22 mouse cellular contexts compared by ENCODE assay signal in the genomic region with DNA sequence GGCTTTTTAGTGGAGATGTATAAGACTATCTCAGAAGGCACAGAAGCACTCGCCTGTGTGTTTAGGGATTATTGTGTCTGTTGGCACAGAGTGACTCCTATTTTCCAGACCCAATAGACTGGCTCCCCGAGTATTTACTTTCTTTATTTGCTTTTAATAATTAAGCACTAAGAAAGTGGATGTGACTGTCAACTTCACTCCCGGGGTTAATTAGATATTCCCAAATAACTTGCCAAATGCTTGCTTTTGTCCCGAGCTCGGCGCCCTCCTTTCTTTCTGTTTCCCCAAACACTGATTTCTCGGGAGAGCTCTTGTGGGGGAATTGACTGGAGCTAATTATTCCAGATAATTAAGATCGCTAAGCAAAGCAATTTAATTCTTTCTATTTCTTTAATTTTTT.
A peak's percentile ranks its signal among the peaks of the same experiment; 100 is the strongest.
DNase-seq lines count a peak whose midpoint lies in the region; ATAC-seq and TF ChIP-seq lines count a peak whose summit lies in the region.
"Had no signal": no experiment of that assay in that cellular context is flagged by ENCODE, and none has a peak within 500 bp of the region (broad histone marks: within the 10 kb centered on the region; RNA-seq: fewer than 3 reads in every experiment).

No protein-coding gene starts in this region.

- WGBS in forebrain, embryonic 16.5 days, result 7% methylated on average over 8 of the region's 8 CpGs
- WGBS in forebrain, embryonic 10.5 days, result 36% methylated on average over 8 of the region's 8 CpGs
- WGBS in midbrain, embryonic 11.5 days, result 56% methylated on average over 8 of the region's 8 CpGs
- WGBS in midbrain, embryonic 13.5 days, result 44% methylated on average over 8 of the region's 8 CpGs
- WGBS in neural tube, embryonic 14.5 days, result 35% methylated on average over 8 of the region's 8 CpGs

- no peak overlapping the region for H3K9ac ChIP-seq in forebrain, embryonic 16.5 days (replicated peaks; ENCODE audit: low read depth, low read length)
- H3K9ac ChIP-seq in midbrain, embryonic 11.5 days (ENCODE audit: low read length), result no peak overlapping the region
- no peak overlapping the region for H3K9ac ChIP-seq in midbrain, embryonic 13.5 days (replicated peaks)
- H3K9ac ChIP-seq in neural tube, embryonic 14.5 days (replicated peaks; ENCODE audit: low read depth, low read length), result no peak overlapping the region
- H3K9ac ChIP-seq: embryonic facial prominence, embryonic 13.5 days; forebrain, postnatal 0 days; hindbrain, embryonic 13.5 days; intestine, embryonic 15.5 days had no signal

- no peaks in the 10 kb centered on the region for H3K36me3 ChIP-seq in forebrain, embryonic 16.5 days (ENCODE audit: control insufficient read depth, insufficient read depth)
- no peaks in the 10 kb centered on the region for H3K36me3 ChIP-seq in forebrain, embryonic 10.5 days (replicated peaks)
- H3K36me3 ChIP-seq in midbrain, embryonic 11.5 days (ENCODE audit: control insufficient read depth, insufficient read depth, low read length), result no peaks in the 10 kb centered on the region
- H3K36me3 ChIP-seq in midbrain, embryonic 13.5 days, result no peaks in the 10 kb centered on the region
- no peaks in the 10 kb centered on the region for H3K36me3 ChIP-seq in neural tube, embryonic 14.5 days (ENCODE audit: control insufficient read depth, insufficient read depth, low read length)
- H3K36me3 ChIP-seq: embryonic facial prominence, embryonic 13.5 days; hindbrain, embryonic 13.5 days; intestine, embryonic 15.5 days had no signal

- TF ChIP-seq POLR2A in brain, embryonic 14.5 days (IDR thresholded peaks at IDR 0.05; ENCODE audit: borderline replicate concordance, extremely low read depth, insufficient read depth, insufficient read length, poor library complexity, severe bottlenecking), result no peak

- no peak overlapping the region for H3K4me2 ChIP-seq in forebrain, embryonic 16.5 days (ENCODE audit: low read length)
- H3K4me2 ChIP-seq in midbrain, embryonic 11.5 days, result no peak overlapping the region
- H3K4me2 ChIP-seq in midbrain, embryonic 13.5 days (replicated peaks), result no peak overlapping the region
- H3K4me2 ChIP-seq in neural tube, embryonic 14.5 days (ENCODE audit: low read depth, low read length), result no peak overlapping the region
- H3K4me2 ChIP-seq: embryonic facial prominence, embryonic 13.5 days; heart, embryonic 11.5 days; hindbrain, embryonic 13.5 days; intestine, embryonic 15.5 days had no signal

- 0 out of 2 replicates have a peak, but pooled peaks have one; percentile 41 for ATAC-seq in forebrain, embryonic 16.5 days
- peak; percentile 58; the same call in 1 of the 2 replicates for ATAC-seq in midbrain, embryonic 11.5 days (ENCODE audit: low FRiP score)
- no peak; the same call in 1 of the 2 replicates for ATAC-seq in midbrain, embryonic 13.5 days
- ATAC-seq in neural tube, embryonic 14.5 days (ENCODE audit: low read depth), result no peak
- ATAC-seq: CD4-positive, CD25-positive, alpha-beta regulatory T cell, adult 4 months; forebrain, postnatal 0 days; intestine, embryonic 15.5 days had no signal

- no peak overlapping the region for H3K4me3 ChIP-seq in forebrain, embryonic 16.5 days (replicated peaks; ENCODE audit: low read length)
- H3K4me3 ChIP-seq in forebrain, embryonic 10.5 days, result no peak overlapping the region
- H3K4me3 ChIP-seq in midbrain, embryonic 11.5 days (ENCODE audit: low read depth, low read length), result no peak overlapping the region
- H3K4me3 ChIP-seq in midbrain, embryonic 13.5 days (replicated peaks), result no peak overlapping the region
- H3K4me3 ChIP-seq in neural tube, embryonic 14.5 days (ENCODE audit: low read depth, low read length), result no peak overlapping the region
- H3K4me3 ChIP-seq: embryonic facial prominence, embryonic 13.5 days; gastrocnemius, adult 2 months; hindbrain, embryonic 13.5 days; intestine, embryonic 15.5 days had no signal

- H3K4me1 ChIP-seq in forebrain, embryonic 16.5 days (replicated peaks; ENCODE audit: control insufficient read depth, insufficient read depth, low read length), result peaks cover 19% of the 10 kb centered on the region
- peaks cover 28% of the 10 kb centered on the region for H3K4me1 ChIP-seq in forebrain, embryonic 10.5 days
- peaks cover 11% of the 10 kb centered on the region for H3K4me1 ChIP-seq in midbrain, embryonic 11.5 days (ENCODE audit: control insufficient read depth, insufficient read depth, low read length)
- peaks cover 27% of the 10 kb centered on the region for H3K4me1 ChIP-seq in midbrain, embryonic 13.5 days (replicated peaks)
- peaks cover 24% of the 10 kb centered on the region for H3K4me1 ChIP-seq in neural tube, embryonic 14.5 days (ENCODE audit: control insufficient read depth, insufficient read depth, low read length)

- no peak for DNase-seq in forebrain, embryonic 10.5 days (ENCODE audit: extremely low spot score, low spot score)
- DNase-seq in midbrain, embryonic 11.5 days (ENCODE audit: low spot score, missing footprints), result no peak
- DNase-seq in brain, embryonic 14.5 days (ENCODE audit: low read depth), result peak; percentile 84
- no peak for DNase-seq in adrenal gland, adult 18-20 months (ENCODE audit: low spot score in 2 of 2)
- no peak for DNase-seq in left cerebral cortex, adult 18-20 months (ENCODE audit: low spot score in 2 of 2)
- DNase-seq: adrenal gland, adult 8-10 months; adrenal gland, postnatal 25 days; cerebellum, adult 2 months; cerebellum, adult 9-11 months; cerebellum, postnatal 25 days; forebrain, postnatal 0 days; gastrocnemius, adult 2 months; gastrocnemius, postnatal 14 days; heart, adult 11 months had no signal

- H3K27me3 ChIP-seq in forebrain, embryonic 16.5 days (replicated peaks; ENCODE audit: control insufficient read depth, insufficient read depth, low read length), result peaks cover 17% of the 10 kb centered on the region
- peaks cover 66% of the 10 kb centered on the region for H3K27me3 ChIP-seq in forebrain, embryonic 10.5 days (ENCODE audit: poor library complexity, severe bottlenecking)
- H3K27me3 ChIP-seq in midbrain, embryonic 11.5 days (ENCODE audit: control insufficient read depth, insufficient read depth, low read length), result no peaks in the 10 kb centered on the region
- peaks cover 7% of the 10 kb centered on the region; the same call in 1 of the 2 replicates for H3K27me3 ChIP-seq in midbrain, embryonic 13.5 days
- no peaks in the 10 kb centered on the region for H3K27me3 ChIP-seq in neural tube, embryonic 14.5 days (ENCODE audit: control insufficient read depth, insufficient read depth, low read length)
- H3K27me3 ChIP-seq: embryonic facial prominence, embryonic 13.5 days; intestine, embryonic 15.5 days had no signal

- no peak for TF ChIP-seq CTCF in brain, embryonic 14.5 days (IDR thresholded peaks at IDR 0.05; ENCODE audit: borderline replicate concordance, extremely low read depth, insufficient read depth, insufficient read length)

- no peak overlapping the region for H3K27ac ChIP-seq in forebrain, embryonic 16.5 days (ENCODE audit: low read length)
- no peak overlapping the region for H3K27ac ChIP-seq in forebrain, embryonic 10.5 days
- H3K27ac ChIP-seq in midbrain, embryonic 11.5 days (ENCODE audit: low read depth, low read length), result no peak overlapping the region
- no peak overlapping the region; the same call in 1 of the 2 replicates for H3K27ac ChIP-seq in midbrain, embryonic 13.5 days
- H3K27ac ChIP-seq in neural tube, embryonic 14.5 days (ENCODE audit: low read depth, low read length), result 0 out of 2 replicates have a peak overlapping the region, but pooled peaks have one; percentile 18
- H3K27ac ChIP-seq: embryonic facial prominence, embryonic 13.5 days; gastrocnemius, adult 2 months; intestine, embryonic 15.5 days had no signal

- H3K9me3 ChIP-seq in forebrain, embryonic 16.5 days (ENCODE audit: control insufficient read depth, low read length), result no peaks in the 10 kb centered on the region
- H3K9me3 ChIP-seq in forebrain, embryonic 10.5 days, result no peaks in the 10 kb centered on the region
- H3K9me3 ChIP-seq in midbrain, embryonic 11.5 days (ENCODE audit: control insufficient read depth, low read length), result no peaks in the 10 kb centered on the region
- H3K9me3 ChIP-seq in midbrain, embryonic 13.5 days, result no peaks in the 10 kb centered on the region
- H3K9me3 ChIP-seq in neural tube, embryonic 14.5 days (ENCODE audit: control insufficient read depth, low read length), result no peaks in the 10 kb centered on the region
- H3K9me3 ChIP-seq: embryonic facial prominence, embryonic 13.5 days; hindbrain, embryonic 13.5 days; intestine, embryonic 15.5 days had no signal

Comparison
In these comparisons a context has a peak if more than half of its experiments do, and no peak if none do; other contexts are left out.
1. ATAC-seq: peak in forebrain, embryonic 16.5 days (single experiment) and midbrain, embryonic 11.5 days (single experiment); none in midbrain, embryonic 13.5 days (single experiment) and neural tube, embryonic 14.5 days (single experiment).